Mouse (Mus musculus) heart, embryonic 14.5 days (tissue): Measurements from ENCODE around the gene Ern1. TPM values are rescaled to one million over a fixed set of nuclear protein-coding genes. Genes with fewer than 3 reads are reported as not detected.

Source experiments
- polyA plus RNA-seq: library from polyadenylated mRNA; unstranded; fragments of >200 nt; fragmentation: Nextera tagmentation; extraction: Ambion mirVana; gene quantifications from 2 replicates; pipeline ENCODE4 v1.2.1, GENCODE M21; 2014

Gene Ern1
- polyA plus RNA-seq, 1 experiment from 2014 or later, result 4.8 TPM

Other genes starting within 250 kb of the Ern1 start
- 31.7 and 34.1 TPM in 2 replicates for gene Ftsj3, start 231.8 kb downstream of the Ern1 start, polyA plus RNA-seq
- gene Psmc5, start 231.7 kb downstream of the Ern1 start, polyA plus RNA-seq, result 200 and 207 TPM in 2 replicates
- gene Smarcd2, start 214.9 kb downstream of the Ern1 start, polyA plus RNA-seq, result 18.1 and 22.9 TPM in 2 replicates
- 0.05 and 0.07 TPM in 2 replicates for gene Tcam1, start 211.2 kb downstream of the Ern1 start, polyA plus RNA-seq
- gene Gh, start 186.0 kb downstream of the Ern1 start, polyA plus RNA-seq, result not detected in 2 replicates
- gene Cd79b, start 173.1 kb downstream of the Ern1 start, polyA plus RNA-seq, result 0.95 and 1.4 TPM in 2 replicates
- gene Scn4a, start 134.6 kb downstream of the Ern1 start, polyA plus RNA-seq, result 0.07 and 0.42 TPM in 2 replicates
- gene Prr29, start 122.4 kb downstream of the Ern1 start, polyA plus RNA-seq, result 0.35 TPM in 1 of 2 replicates, not detected in the other
- 105 and 108 TPM in 2 replicates for gene Icam2, start 99.8 kb downstream of the Ern1 start, polyA plus RNA-seq
- gene Tex2, start 125.6 kb upstream of the Ern1 start, polyA plus RNA-seq, result 13.5 and 14.4 TPM in 2 replicates